Mouse (Mus musculus) frontal cortex, postnatal 36 days (tissue): ENCODE measurements around the gene Fsd1l.

Experiments
- DNase-seq, 2 experiments: peaks; one replicate each; pipeline ENCODE4 v3.0.0; 2022; ENCODE audit warnings: low spot score in 2 of 2

Fsd1l gene

GRCm38 (mm10) chr4:53738956-53739616 lies 107.8 kb downstream of the Fsd1l start:
- DNase-seq: peak; percentile 43 to 76

- DNase-seq: peak in 1 of 2 experiments; percentile 37
These were observed 118.6 kb downstream of the Fsd1l start for GRCm38 (mm10) chr4:53749831-53750230.

GRCm38 (mm10) chr4:53750391-53751120 lies 119.3 kb downstream of the Fsd1l start:
- peak; percentile 50 to 74 for DNase-seq
